Mouse (Mus musculus) spleen, embryonic (tissue): Measurements from ENCODE around the gene Wdr95.

Experiments
- CTCF ChIA-PET: fragments of 350-600 bp; sonication (Branson Sonifier 250); formaldehyde crosslinking; loops from one replicate; lab custom pipeline; 2022; lab: Charles Lee

Wdr95 gene

GRCm38 (mm10) chr5:149659414-149659780 lies 130.9 kb downstream of the Wdr95 start:
- CTCF ChIA-PET = no interaction called here

DNA sequence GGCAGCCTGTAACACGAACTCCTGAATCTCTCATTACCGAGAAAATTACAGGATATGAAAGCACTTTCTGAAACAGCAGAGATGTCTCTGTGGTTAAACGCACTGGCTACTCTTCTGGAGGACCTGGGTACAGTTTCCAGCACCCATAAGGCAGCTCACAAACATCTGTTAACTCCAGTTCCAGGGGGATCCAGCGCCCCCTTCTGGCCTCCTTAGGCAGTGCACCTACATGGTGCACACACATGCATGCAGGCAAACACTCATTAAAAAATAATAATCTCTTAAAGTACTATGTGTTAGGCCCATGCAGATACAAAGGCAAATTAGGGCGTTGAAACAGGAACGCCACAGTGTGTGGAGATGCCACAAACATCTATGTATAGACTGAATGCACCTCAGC lies 132.9 kb downstream of the Wdr95 start:
- CTCF ChIA-PET = no interaction called here
